Mouse (Mus musculus) stomach, embryonic 16.5 days (tissue): Measurements from ENCODE around the gene Mut. TPM values are rescaled to one million over a fixed set of nuclear protein-coding genes. Genes with fewer than 3 reads are reported as not detected.
A peak's percentile ranks its signal among the peaks of the same experiment; 100 is the strongest.

Source experiments
- ATAC-seq: fragments of 200-750 bp; cut with Nextera tagmentation; 2 replicates; pipeline ENCODE4 v1.8.0; 2017; ENCODE audit warnings: moderate number of reproducible peaks, moderate TSS enrichment; ENCODE audit not compliant: insufficient read depth, low FRiP score
- H3K27ac ChIP-seq: fragments of 300-500 bp; sonication (generic); 2 replicates; pipeline ENCODE4 v1.5.1; 2014; ENCODE audit warnings: low read length
- H3K27me3 ChIP-seq: fragments of 300-500 bp; sonication (generic); 2 replicates; pipeline ENCODE4 v1.6.1; 2014; ENCODE audit warnings: low read length, control low read depth, mixed read lengths; ENCODE audit not compliant: control insufficient read depth, insufficient read depth
- H3K36me3 ChIP-seq: fragments of 300-500 bp; sonication (generic); 2 replicates; pipeline ENCODE4 v1.6.1; 2014; ENCODE audit warnings: low read length; ENCODE audit not compliant: control insufficient read depth, insufficient read depth
- H3K4me1 ChIP-seq: fragments of 300-500 bp; sonication (generic); 2 replicates; pipeline ENCODE4 v1.6.1; 2014; ENCODE audit warnings: low read length, control low read depth, mixed read lengths; ENCODE audit not compliant: control insufficient read depth, insufficient read depth
- H3K4me2 ChIP-seq: fragments of 300-500 bp; sonication (generic); 2 replicates; pipeline ENCODE4 v1.6.1; 2014; ENCODE audit warnings: low read depth, low read length, mixed read lengths
- H3K4me3 ChIP-seq: fragments of 300-500 bp; sonication (generic); replicated peaks from 2 replicates; pipeline ENCODE4 v1.5.1; 2014; ENCODE audit warnings: mild to moderate bottlenecking, low read length
- H3K9ac ChIP-seq: fragments of 300-500 bp; sonication (generic); 2 replicates; pipeline ENCODE4 v1.6.1; 2014; ENCODE audit warnings: low read length
- H3K9me3 ChIP-seq: fragments of 300-500 bp; sonication (generic); replicated peaks from 2 replicates; pipeline ENCODE4 v1.6.1; 2016; ENCODE audit warnings: low read length, control low read depth; ENCODE audit not compliant: control insufficient read depth
- WGBS: fragments of 180-500 bp; shearing (Covaris S2); extraction: QIAGEN DNeasy Blood & Tissue Kit; methylation state at CpG from one replicate; pipeline ENCODE4 v1.1.7; 2014; 5-methylcytosine and 5-hydroxymethylcytosine counted together
- polyA plus RNA-seq: library from polyadenylated mRNA; unstranded; fragments of >200 nt; fragmentation: Nextera tagmentation; extraction: Ambion mirVana; gene quantifications from 2 replicates; pipeline ENCODE4 v1.2.1, GENCODE M21; 2015

Gene Mut
- polyA plus RNA-seq, 1 experiment from 2014 or later, result 42.8 TPM

- no peak for ATAC-seq
- 93% methylated on average over 2 of the region's 2 CpGs for WGBS
- Histone ChIP-seq H3K27me3 (no peaks in the 10 kb centered on the region), H3K9ac (no peak within 1 kb of the TSS), H3K4me1 (no peaks in the 10 kb centered on the region), H3K4me3 (no peak within 1 kb of the TSS), H3K4me2 (no peak within 1 kb of the TSS), H3K9me3 (no peaks in the 10 kb centered on the region), H3K27ac (no peak within 1 kb of the TSS), H3K36me3 (no peaks in the 10 kb centered on the region)
Measured at GRCm38 (mm10) chr17:40914250-40914649, 20.2 kb upstream of the Mut start, which contains the start of gene Glyatl3. Gene Glyatl3 (minus strand): TSS chr17:40914350.

- H3K27ac ChIP-seq, result no peak overlapping the region
- no peak overlapping the region for H3K9ac ChIP-seq
- 91% methylated on average over 1 of the region's 2 CpGs for WGBS
- no peak for ATAC-seq
- H3K36me3 ChIP-seq, result no peaks in the 10 kb centered on the region
- no peaks in the 10 kb centered on the region for H3K4me1 ChIP-seq
- no peak overlapping the region for H3K4me2 ChIP-seq
- no peaks in the 10 kb centered on the region for H3K9me3 ChIP-seq
- H3K4me3 ChIP-seq, result no peak overlapping the region
- no peaks in the 10 kb centered on the region for H3K27me3 ChIP-seq
Measured at GRCm38 (mm10) chr17:40915499-40915898, 19.0 kb upstream of the Mut start.

- peak; percentile 13; the same call in 1 of the 2 replicates for ATAC-seq
- under 1% methylated on average over 14 of the region's 14 CpGs for WGBS
- Histone ChIP-seq H3K9me3 (no peaks in the 10 kb centered on the region), H3K4me2 (peak overlapping the region; percentile 75), H3K4me1 (peaks cover 6% of the 10 kb centered on the region; the same call in 1 of the 2 replicates), H3K9ac (peak overlapping the region; percentile 65), H3K36me3 (peaks cover 2% of the 10 kb centered on the region; the same call in 1 of the 2 replicates), H3K4me3 (peak overlapping the region; percentile 78), H3K27ac (no peak overlapping the region), H3K27me3 (no peaks in the 10 kb centered on the region)
Measured at GRCm38 (mm10) chr17:40933985-40934384, 500 bp upstream of the Mut start.

GRCm38 (mm10) chr17:40948518-40948917 is 14.0 kb downstream of the Mut start:
- Histone ChIP-seq H3K4me2 (no peak overlapping the region), H3K4me3 (no peak overlapping the region), H3K27me3 (no peaks in the 10 kb centered on the region), H3K36me3 (peaks cover 17% of the 10 kb centered on the region; the same call in 1 of the 2 replicates), H3K4me1 (no peaks in the 10 kb centered on the region), H3K9me3 (no peaks in the 10 kb centered on the region), H3K9ac (no peak overlapping the region), H3K27ac (no peak overlapping the region)
- 82% methylated on average over 3 of the region's 3 CpGs for WGBS
- ATAC-seq, result no peak

DNA sequence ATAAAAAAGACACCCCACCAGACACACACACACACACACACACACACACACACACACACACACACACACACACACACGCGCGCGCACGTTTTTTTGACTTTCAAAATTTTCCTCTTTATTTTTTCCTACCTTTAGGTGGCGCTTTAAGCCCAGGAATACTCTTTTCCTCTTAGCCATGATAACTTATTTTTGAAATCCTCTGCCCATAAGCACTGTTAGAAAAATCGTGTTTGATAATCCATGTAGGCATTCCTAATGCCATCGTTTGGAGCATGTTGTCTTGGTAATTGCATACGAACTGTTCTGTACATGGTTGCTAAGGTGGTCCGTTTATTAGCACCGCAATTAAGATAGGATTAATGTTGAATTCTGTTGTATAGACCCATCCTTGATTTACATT is 43.4 kb downstream of the Mut start:
- H3K27me3 ChIP-seq, result no peaks in the 10 kb centered on the region
- no peak overlapping the region for H3K27ac ChIP-seq
- no peaks in the 10 kb centered on the region for H3K9me3 ChIP-seq
- WGBS, result 64% methylated on average over 11 of the region's 11 CpGs
- no peak overlapping the region for H3K9ac ChIP-seq
- no peaks in the 10 kb centered on the region for H3K36me3 ChIP-seq
- no peak overlapping the region for H3K4me2 ChIP-seq
- H3K4me1 ChIP-seq, result no peaks in the 10 kb centered on the region
- no peak overlapping the region for H3K4me3 ChIP-seq
- no peak for ATAC-seq

DNA sequence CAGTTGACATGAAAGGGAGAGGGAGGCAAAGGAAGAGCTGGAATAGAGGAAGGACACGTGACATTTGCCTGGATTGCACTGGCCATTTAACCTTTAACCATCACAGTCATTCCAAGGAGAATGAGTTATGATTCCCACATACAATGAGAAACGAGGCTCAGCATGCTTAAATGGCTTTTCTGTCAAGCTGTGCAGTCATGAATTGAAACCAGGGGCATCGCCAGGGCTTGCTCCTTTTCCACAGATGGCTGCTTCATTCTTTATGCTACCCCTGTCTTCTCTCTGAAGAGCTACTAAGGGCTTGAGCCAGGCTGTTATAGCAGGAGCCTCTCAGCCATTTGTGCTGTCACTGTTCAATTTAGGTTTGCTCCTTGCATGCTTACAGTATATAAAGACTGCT is 57.6 kb downstream of the Mut start:
- 49% methylated on average over 3 of the region's 3 CpGs for WGBS
- no peak overlapping the region for H3K4me3 ChIP-seq
- ATAC-seq, result no peak
- no peaks in the 10 kb centered on the region for H3K4me1 ChIP-seq
- H3K9ac ChIP-seq, result no peak overlapping the region
- H3K9me3 ChIP-seq, result no peaks in the 10 kb centered on the region
- no peak overlapping the region for H3K4me2 ChIP-seq
- H3K27ac ChIP-seq, result no peak overlapping the region
- no peaks in the 10 kb centered on the region for H3K27me3 ChIP-seq
- H3K36me3 ChIP-seq, result no peaks in the 10 kb centered on the region

Other genes starting within 250 kb of the Mut start
- not detected in 2 replicates for gene Esp1, start 207.6 kb upstream of the Mut start, polyA plus RNA-seq
- gene Crisp2, start 127.7 kb upstream of the Mut start, polyA plus RNA-seq, result not detected in 2 replicates
- 8.5 and 10.6 TPM in 2 replicates for gene Rhag, start 123.6 kb upstream of the Mut start, polyA plus RNA-seq
- 6.6 and 6.9 TPM in 2 replicates for gene 9130008F23Rik, start 54.1 kb upstream of the Mut start, polyA plus RNA-seq
- not detected in 2 replicates for gene Glyatl3, start 20.3 kb upstream of the Mut start, polyA plus RNA-seq
- gene Cenpq, start 362 bp downstream of the Mut start, polyA plus RNA-seq, result 18.6 TPM in 2 replicates